9 mouse cellular contexts compared by ENCODE assay signal in the genomic region with DNA sequence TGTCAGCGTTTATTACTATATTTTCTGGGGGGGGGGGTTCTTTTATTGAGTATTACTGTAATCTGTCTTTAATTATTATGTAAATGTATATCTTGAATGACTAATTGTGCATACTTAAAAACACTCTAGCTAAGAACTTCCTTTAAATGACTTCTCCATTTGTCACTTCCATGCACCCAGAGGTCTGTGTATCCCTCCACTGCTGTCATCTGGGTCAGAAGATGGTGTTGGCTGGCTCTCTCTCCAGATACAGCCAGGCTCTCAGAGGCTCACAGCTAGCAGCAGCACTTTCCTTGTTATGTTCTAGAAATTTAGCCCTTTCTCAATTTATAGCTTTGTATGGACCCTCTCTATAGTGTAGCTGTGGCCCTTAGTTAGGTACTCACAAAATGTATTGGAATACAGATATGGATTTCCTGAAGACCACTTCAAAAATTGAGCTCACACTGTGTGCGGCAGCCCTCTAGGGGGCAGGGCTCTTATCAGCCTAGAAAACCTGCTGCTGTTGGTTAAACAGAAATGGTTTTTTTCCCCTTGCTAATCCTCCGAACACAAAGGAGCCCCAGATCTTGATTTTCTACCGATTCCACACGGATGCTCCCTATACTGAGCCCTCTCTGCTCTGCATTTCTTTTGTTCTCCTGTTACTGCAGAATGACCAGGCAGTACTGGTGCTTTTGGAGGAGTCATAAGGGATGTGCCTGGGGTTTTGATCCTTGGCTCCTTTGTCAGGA. TPM values are rescaled to one million over a fixed set of nuclear protein-coding genes. Genes with fewer than 3 reads are reported as not detected.
DNase-seq lines count a peak whose midpoint lies in the region; ATAC-seq and TF ChIP-seq lines count a peak whose summit lies in the region.
"Had no signal": no experiment of that assay in that cellular context is flagged by ENCODE, and none has a peak within 500 bp of the region (broad histone marks: within the 10 kb centered on the region; RNA-seq: fewer than 3 reads in every experiment).

No protein-coding gene starts in this region.

- peaks cover 5% of the 10 kb centered on the region; the same call in 1 of the 2 replicates for H3K27me3 ChIP-seq in forebrain, postnatal 0 days (ENCODE audit: insufficient read depth, low read length)
- peaks cover 37% of the 10 kb centered on the region for H3K27me3 ChIP-seq in forebrain, embryonic 13.5 days
- no peaks in the 10 kb centered on the region for H3K27me3 ChIP-seq in midbrain, embryonic 11.5 days (ENCODE audit: control insufficient read depth, insufficient read depth, low read length)

- ATAC-seq in forebrain, postnatal 0 days, result no peak
- ATAC-seq in forebrain, embryonic 13.5 days, result no peak
- peak; percentile 59 for ATAC-seq in midbrain, embryonic 11.5 days (ENCODE audit: low FRiP score)

- no peak overlapping the region for H3K9ac ChIP-seq in forebrain, postnatal 0 days
- H3K9ac ChIP-seq in forebrain, embryonic 13.5 days, result no peak overlapping the region
- H3K9ac ChIP-seq in midbrain, embryonic 11.5 days (ENCODE audit: low read length), result no peak overlapping the region
- H3K9ac ChIP-seq: liver, embryonic 14.5 days had no signal

- H3K4me2 ChIP-seq in forebrain, postnatal 0 days (ENCODE audit: low read depth), result no peak overlapping the region
- H3K4me2 ChIP-seq in forebrain, embryonic 13.5 days, result no peak overlapping the region
- no peak overlapping the region for H3K4me2 ChIP-seq in midbrain, embryonic 11.5 days

- H3K9me3 ChIP-seq in forebrain, postnatal 0 days (ENCODE audit: low read length), result no peaks in the 10 kb centered on the region
- no peaks in the 10 kb centered on the region for H3K9me3 ChIP-seq in forebrain, embryonic 13.5 days (replicated peaks)
- H3K9me3 ChIP-seq in midbrain, embryonic 11.5 days (ENCODE audit: control insufficient read depth, low read length), result no peaks in the 10 kb centered on the region

- DNase-seq in forebrain, postnatal 0 days, result peak; percentile 2
- peak; percentile 11 for DNase-seq in lung, postnatal 36 days
- no peak for DNase-seq in lung, postnatal 14 days
- peak; percentile 85 for DNase-seq in midbrain, embryonic 11.5 days (ENCODE audit: low spot score, missing footprints)
- peak; percentile 38 for DNase-seq in thymus, postnatal 4 days
- no peak for DNase-seq in left cerebral cortex, adult 9 months (ENCODE audit: low spot score in 2 of 2)
- no peak for DNase-seq in spleen, postnatal 36 days (ENCODE audit: low spot score in 2 of 2)

- H3K4me1 ChIP-seq in forebrain, postnatal 0 days (ENCODE audit: insufficient read depth), result no peaks in the 10 kb centered on the region
- H3K4me1 ChIP-seq in forebrain, embryonic 13.5 days, result peaks cover 9% of the 10 kb centered on the region
- 0 out of 2 replicates have a peak, but pooled peaks cover 7% of the 10 kb centered on the region for H3K4me1 ChIP-seq in midbrain, embryonic 11.5 days (ENCODE audit: control insufficient read depth, insufficient read depth, low read length)

- 27% methylated on average over 5 of the region's 5 CpGs for WGBS in forebrain, postnatal 0 days
- WGBS in forebrain, embryonic 13.5 days, result 26% methylated on average over 5 of the region's 5 CpGs
- WGBS in midbrain, embryonic 11.5 days, result 29% methylated on average over 5 of the region's 5 CpGs

- H3K4me3 ChIP-seq in forebrain, postnatal 0 days (ENCODE audit: low read depth, low read length), result no peak overlapping the region
- no peak overlapping the region for H3K4me3 ChIP-seq in forebrain, embryonic 13.5 days
- no peak overlapping the region for H3K4me3 ChIP-seq in midbrain, embryonic 11.5 days (ENCODE audit: low read depth, low read length)

- no peak for TF ChIP-seq CTCF in forebrain, postnatal 0 days (IDR thresholded peaks at IDR 0.05; ENCODE audit: low read depth)

- H3K27ac ChIP-seq in forebrain, postnatal 0 days (ENCODE audit: low read depth, low read length), result no peak overlapping the region
- H3K27ac ChIP-seq in forebrain, embryonic 13.5 days, result no peak overlapping the region
- peak overlapping the region; percentile 45 for H3K27ac ChIP-seq in midbrain, embryonic 11.5 days (ENCODE audit: low read depth, low read length)
- H3K27ac ChIP-seq: liver, embryonic 14.5 days had no signal

- H3K36me3 ChIP-seq in forebrain, postnatal 0 days (ENCODE audit: insufficient read depth), result no peaks in the 10 kb centered on the region
- H3K36me3 ChIP-seq in forebrain, embryonic 13.5 days (ENCODE audit: poor library complexity, severe bottlenecking), result no peaks in the 10 kb centered on the region
- no peaks in the 10 kb centered on the region for H3K36me3 ChIP-seq in midbrain, embryonic 11.5 days (ENCODE audit: control insufficient read depth, insufficient read depth, low read length)

RNA-seq across cellular contexts. Expression of gene Spag6, which starts 40.7 kb away (rescaled TPM):
- not detected in 2 replicates for total RNA-seq in forebrain, postnatal 0 days (2014; rRNA removed)
- polyA plus RNA-seq in forebrain, postnatal 0 days (2015; fragmentation: Nextera tagmentation; extraction: Ambion mirVana), result 0.06 and 0.21 TPM in 2 replicates
- 0.20 and 0.32 TPM in 2 replicates for polyA plus RNA-seq in forebrain, embryonic 13.5 days (2015; fragmentation: Nextera tagmentation; extraction: Ambion mirVana)
- polyA plus RNA-seq in midbrain, embryonic 11.5 days (2014; fragmentation: Nextera tagmentation; extraction: Ambion mirVana), result 0.25 and 0.48 TPM in 2 replicates
- polyA plus RNA-seq: liver, embryonic 14.5 days had no signal

RNA-seq across cellular contexts. Expression of gene Bmi1, which starts 57.7 kb away (rescaled TPM):
- 92.2 and 94.7 TPM in 2 replicates for total RNA-seq in forebrain, postnatal 0 days (2014; rRNA removed)
- polyA plus RNA-seq in forebrain, postnatal 0 days (2015; fragmentation: Nextera tagmentation; extraction: Ambion mirVana), result 17.4 and 21.4 TPM in 2 replicates
- polyA plus RNA-seq in forebrain, embryonic 13.5 days (2015; fragmentation: Nextera tagmentation; extraction: Ambion mirVana), result 34.4 and 35.5 TPM in 2 replicates
- polyA plus RNA-seq in midbrain, embryonic 11.5 days (2014; fragmentation: Nextera tagmentation; extraction: Ambion mirVana), result 42.8 and 46.4 TPM in 2 replicates

Comparison
In these comparisons a context has a peak if more than half of its experiments do, and no peak if none do; other contexts are left out.
1. DNase-seq: peak in forebrain, postnatal 0 days (single experiment), lung, postnatal 36 days (single experiment), midbrain, embryonic 11.5 days (single experiment) and thymus, postnatal 4 days (single experiment); none in lung, postnatal 14 days (single experiment), left cerebral cortex, adult 9 months (0 of 2) and spleen, postnatal 36 days (0 of 2).